Mouse (Mus musculus) spleen, embryonic (tissue): ENCODE results near the gene Obsl1.

ENCODE experiments used
- CTCF ChIA-PET: fragments of 350-600 bp; sonication (Branson Sonifier 250); formaldehyde crosslinking; loops from one replicate; lab custom pipeline; 2022; lab: Charles Lee

The Obsl1 gene

DNA sequence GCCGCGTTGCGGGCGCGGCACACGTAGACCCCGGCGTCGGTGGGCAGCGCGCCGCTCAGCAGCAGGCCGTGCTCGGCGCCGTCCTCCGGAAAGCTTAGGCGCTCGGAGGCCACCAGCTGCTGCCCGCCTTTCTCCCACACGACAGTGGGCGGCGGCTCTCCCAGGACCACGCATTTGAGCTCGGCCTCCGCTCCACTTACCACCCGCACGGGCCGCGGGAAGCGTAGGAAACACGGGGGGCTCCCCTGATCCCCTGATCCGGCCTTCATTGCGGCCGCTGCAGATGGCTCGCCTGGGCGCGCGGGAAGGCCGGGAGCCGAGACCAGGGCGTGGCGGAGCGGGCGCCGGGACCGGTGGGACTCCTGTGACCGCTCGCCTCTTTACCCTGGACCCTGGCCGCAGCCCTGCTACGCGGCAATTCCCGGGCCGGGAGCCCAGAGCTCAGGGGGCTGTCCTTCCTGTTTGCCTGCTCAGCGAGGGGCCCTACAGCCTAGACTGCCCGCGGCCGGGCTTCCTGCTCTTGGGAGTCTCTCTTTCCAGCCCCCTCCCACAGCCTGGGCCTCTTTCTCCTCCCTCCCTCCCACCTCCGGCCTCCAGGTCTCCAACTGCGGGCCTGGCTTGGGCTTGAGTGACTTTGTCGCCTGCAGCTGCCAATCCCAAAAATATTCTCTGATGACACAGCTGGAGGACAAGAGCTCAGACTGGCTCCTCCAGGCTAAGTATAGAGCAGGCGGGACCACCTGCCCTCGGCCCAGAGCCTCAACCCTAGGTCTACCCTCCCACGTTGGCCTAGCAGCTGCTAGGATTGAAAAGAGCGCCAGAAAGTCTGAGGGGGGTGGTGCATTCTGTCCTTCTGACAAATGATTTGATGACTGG lies at the start of gene Obsl1:
TSS of gene Obsl1 (minus strand) at position 497 of the 876 bp plus-strand sequence.
- CTCF ChIA-PET = no interaction called here

- CTCF ChIA-PET = no interaction called here
Measured at GRCm38 (mm10) chr1:75555680-75556079, 49.4 kb upstream of the Obsl1 start.

GRCm38 (mm10) chr1:75550586-75550985 lies 44.3 kb upstream of the Obsl1 start:
- CTCF ChIA-PET = no interaction called here

GRCm38 (mm10) chr1:75549289-75550279 lies 43.3 kb upstream of the Obsl1 start:
- CTCF ChIA-PET = no interaction called here

DNA sequence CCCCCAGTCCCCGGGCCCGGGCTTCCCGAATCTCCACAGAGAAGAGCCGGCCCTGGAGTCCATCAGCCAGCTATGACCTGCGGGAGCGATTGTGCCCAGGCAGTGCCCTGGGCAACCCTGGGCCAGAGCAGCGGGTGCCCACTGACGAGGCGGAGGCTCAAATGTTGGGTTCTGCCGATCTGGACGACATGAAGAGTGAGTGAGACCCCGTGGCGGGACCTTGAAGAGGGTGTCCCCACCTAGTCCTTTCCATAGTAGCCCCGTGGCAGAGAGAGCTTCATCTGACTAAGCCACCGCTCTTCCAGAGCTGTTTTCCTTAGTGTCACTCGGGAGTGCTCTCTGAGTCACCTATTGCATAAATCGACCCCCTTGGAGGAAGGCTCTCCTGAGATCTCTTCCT lies 42.6 kb upstream of the Obsl1 start:
- CTCF ChIA-PET = no interaction called here

DNA sequence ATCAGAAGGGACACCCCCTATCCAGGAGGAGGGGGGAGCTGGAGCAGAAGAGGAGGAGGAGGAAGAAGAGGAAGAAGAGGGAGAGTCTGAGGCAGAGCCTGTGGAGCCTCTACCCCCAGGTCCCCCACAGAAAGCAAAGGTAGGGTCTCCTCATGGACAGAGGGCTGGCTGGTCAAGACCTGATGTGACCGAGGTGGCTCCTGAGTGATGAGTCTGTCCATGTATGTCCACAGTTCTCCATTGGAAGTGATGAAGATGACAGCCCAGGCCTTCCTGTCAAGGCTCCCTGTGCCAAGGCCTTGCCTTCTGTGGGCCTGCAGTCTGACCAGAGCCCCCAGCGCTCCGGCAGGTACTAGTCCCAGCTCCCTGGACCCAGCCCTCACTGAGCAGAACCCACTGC lies 41.8 kb upstream of the Obsl1 start:
- CTCF ChIA-PET = no interaction called here

GRCm38 (mm10) chr1:75547351-75547750 lies 41.1 kb upstream of the Obsl1 start:
- CTCF ChIA-PET = interaction anchor here (1.0 kb wide), 1 partner anchor 27 kb away, joined by 4 read pairs; no protein-coding TSS in a partner anchor

- CTCF ChIA-PET = interaction anchor here (0.7 to 1.0 kb wide), 2 partner anchors 21 to 26 kb away, joined by 3 to 4 read pairs; no protein-coding TSS in a partner anchor
Measured at GRCm38 (mm10) chr1:75545965-75546956, 40.0 kb upstream of the Obsl1 start, which contains the start of gene Slc4a3. Slc4a3 (plus strand) TSS chr1:75546266.

DNA sequence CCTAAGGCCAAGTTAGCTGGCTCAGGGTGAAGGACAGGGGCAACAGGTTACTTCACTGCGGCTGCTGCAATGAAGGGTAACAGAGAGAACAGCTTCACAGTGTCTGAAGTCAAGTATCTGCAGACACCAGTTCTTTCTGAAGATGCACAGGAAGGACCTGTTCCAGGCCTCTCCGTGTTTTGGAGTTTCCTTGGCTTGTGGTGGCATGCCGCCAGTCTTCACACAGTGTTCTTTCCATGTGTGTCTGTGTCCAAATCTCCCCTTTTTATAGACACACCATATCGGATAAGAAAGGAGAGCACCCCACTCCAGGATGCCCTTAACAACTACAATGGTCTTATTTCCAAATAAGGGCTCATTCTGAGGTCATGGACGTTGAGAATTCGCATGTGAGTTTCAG lies 38.1 kb upstream of the Obsl1 start:
- CTCF ChIA-PET = no interaction called here

- CTCF ChIA-PET = no interaction called here
Measured at GRCm38 (mm10) chr1:75541496-75541895, 35.2 kb upstream of the Obsl1 start.

DNA sequence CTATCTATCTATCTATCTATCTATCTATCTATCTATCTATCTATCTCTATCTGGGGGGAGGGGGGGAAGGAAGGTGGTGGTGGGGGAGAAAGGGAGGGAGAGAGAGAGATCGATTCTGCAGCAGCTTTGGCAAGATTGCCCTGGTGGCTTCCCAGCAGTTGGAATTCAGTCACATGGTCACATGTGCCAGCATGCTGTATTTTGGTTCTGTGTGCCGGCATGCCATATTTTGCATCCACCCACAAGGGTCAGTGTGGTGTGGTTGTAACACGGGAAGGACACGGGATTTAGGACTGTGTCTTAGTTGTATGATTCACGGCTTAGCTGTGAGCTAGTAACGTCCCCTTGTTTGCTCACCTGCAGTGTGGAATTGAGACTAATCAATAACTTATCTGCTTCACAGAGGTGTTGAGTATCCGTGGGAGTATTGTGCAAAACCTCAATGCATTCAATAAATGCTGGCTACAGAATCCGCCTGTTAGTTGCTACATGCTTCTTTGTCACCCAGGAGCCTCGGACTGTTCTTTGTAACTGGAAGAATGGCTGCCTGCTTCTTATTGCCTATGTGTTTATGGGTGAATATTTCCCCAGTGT lies 32.4 kb upstream of the Obsl1 start:
- CTCF ChIA-PET = no interaction called here

GRCm38 (mm10) chr1:75537587-75537986 lies 31.3 kb upstream of the Obsl1 start:
- CTCF ChIA-PET = no interaction called here

DNA sequence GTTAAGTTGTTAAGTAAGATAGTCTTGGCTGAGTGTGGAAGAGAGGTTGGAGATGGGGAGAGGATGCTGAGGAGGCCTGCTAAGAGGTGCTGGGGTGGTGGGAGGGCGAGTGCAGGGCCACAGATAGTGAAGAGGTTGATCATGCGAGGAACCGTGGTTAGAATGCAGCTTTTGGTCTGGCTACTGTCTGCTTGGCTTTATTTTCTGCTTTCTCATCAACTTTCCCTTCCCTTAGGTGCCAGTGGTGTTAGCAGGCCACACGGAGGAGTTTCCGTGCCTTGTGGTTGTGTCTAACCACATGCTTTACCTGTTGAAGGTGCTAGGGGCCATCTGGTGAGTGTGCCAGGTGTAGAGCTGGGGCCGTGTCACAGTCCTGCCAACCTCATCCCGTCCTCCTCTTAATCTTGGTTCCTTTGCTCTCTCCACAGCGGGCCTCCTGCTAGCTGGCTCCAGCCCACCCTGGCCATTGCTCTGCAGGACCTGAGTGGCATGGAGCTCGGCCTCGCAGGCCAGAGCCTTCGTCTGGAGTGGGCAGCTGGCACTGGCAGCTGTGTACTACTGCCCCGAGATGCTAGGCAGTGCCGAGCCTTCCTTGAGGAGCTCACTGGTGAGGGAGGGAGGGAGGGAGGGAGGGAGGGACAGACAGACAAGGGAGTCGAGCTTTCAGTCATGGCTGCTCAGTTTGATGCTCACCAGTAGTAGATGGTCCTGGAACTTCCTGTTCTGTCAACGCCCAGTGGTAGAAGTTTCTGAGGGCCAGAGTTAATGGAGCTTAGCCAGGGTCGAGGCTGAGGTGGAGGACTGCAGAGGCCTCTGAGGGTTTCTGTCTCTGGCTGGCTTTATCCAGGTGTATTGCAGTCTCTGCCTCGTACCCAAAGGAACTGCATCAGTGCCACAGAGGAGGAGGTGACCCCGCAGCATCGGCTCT lies 27.3 kb upstream of the Obsl1 start:
- CTCF ChIA-PET = no interaction called here

DNA sequence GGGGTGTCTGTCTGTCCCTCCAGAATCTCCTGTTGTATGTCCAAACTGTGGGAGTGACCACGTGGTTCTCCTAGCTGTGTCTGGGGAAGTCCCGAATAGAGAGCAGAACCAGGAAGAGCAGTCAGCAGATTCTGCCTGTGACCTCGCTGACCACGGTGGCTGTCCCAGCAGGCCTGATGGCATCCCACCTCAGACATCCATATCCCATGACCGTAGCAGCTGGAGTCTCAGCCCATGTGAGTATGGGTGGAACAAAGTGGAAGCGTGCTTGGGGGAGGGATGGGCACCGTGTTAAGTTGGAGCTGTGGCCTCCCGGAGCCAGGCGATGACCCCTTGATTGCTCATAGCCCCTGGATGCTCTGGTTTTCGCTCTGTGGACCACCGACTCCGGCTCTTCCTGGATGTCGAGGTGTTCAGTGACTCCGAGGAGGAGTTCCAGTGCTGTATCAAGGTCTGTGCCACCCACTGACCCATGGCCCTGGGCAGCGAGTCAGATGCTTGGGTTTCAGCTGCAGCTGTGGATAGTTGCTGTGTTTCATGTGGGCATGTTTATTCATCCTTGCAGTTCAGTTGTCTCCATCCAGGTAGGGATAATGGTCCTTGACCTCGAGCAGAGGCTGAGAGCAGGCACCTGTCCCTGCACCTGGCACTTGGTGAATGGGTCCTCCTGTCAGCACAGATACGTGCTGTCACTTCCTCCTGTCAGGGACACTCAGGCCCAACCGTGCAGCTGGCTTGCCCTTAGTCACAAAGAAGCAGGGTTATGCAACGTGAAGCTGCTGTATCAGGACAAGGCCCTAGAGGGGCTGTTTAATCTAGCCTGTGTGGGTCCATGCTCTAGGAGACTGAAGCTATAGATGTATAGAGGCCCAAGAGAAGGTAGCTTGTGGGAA lies 26.3 kb upstream of the Obsl1 start:
- CTCF ChIA-PET = no interaction called here

- CTCF ChIA-PET = interaction anchor here (0.6 kb wide), 1 partner anchor 10 kb away, joined by 4 read pairs; no protein-coding TSS in a partner anchor
Measured at GRCm38 (mm10) chr1:75530546-75530945, 24.3 kb upstream of the Obsl1 start.

DNA sequence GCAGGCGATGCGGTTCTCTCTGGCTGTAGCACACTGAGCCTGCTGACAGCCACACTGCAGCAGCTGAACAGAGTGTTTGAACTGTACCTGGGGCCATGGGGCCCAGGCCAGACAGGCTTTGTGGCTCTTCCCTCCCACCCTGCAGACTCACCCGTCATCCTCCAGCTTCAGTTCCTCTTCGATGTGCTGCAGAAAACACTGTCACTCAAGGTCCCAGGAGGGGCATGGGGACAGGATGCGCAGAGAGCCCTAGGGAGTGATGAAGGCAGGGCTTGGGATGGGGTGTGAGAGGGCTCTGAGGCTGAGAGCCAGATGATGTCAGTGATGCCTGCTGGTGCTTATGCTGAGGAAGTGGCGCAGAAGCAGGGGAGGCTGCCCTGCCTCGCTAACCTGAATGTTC lies 18.4 kb upstream of the Obsl1 start:
- CTCF ChIA-PET = interaction anchor here (0.6 to 1.1 kb wide), 3 partner anchors 34 to 847 kb away, joined by 3 to 6 read pairs (median 4); no protein-coding TSS in a partner anchor

DNA sequence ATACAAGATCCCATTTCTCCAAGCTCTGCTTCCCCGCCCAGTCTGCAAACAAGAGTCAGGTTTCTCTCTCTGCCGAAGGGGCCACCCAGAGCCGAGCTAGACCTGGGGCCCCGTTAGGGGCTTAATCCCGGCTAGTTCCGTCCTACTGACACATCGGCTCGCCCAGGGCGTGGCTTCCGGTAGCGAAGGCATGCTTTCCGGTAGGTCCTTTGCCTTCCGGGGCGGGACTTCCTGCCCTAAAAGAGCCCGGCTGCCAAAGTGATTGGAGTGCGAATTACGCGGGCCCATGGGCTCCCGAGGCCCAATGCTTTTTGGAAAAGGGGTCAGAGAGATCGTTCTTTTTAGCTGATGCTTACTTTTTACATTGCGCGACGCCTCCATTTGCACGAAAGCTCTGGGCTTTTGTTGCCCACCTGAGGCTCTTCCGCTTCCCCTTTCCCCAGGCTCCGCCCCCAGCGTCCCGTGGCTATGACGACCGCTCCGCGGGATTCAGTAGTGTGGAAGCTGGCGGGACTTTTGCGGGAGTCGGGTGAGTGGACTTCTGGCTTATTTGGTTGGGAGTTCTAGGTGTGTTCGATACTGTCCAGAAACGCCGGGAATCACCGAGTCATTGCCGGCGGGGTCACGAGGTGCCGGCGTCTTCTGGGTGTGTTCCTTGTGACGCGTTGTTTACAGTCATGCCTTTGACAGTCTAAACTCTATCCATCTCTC lies 15.2 kb upstream of the Obsl1 start, which contains the start of gene Stk11ip:
TSS of gene Stk11ip (plus strand) at position 209 of the 711 bp plus-strand sequence.
- CTCF ChIA-PET = interaction anchor here (0.6 to 1.5 kb wide), 5 partner anchors 9 to 47 kb away, joined by 3 to 7 read pairs (median 4); partner anchors contain the start of genes Chpf and Tmem198
